Mouse (Mus musculus) heart, postnatal 14 days (tissue): ENCODE data around the gene Ism2. TPM values are rescaled to one million over a fixed set of nuclear protein-coding genes. Genes with fewer than 3 reads are reported as not detected.
"Not testable (repeated sequence)": the region's sequence is repeated elsewhere in the genome, so short reads cannot be mapped to it uniquely, and the experiment has no call there.

Source experiments
- DNase-seq, 2 experiments: peaks; one replicate each; pipeline ENCODE4 v3.0.0; 2021 to 2022
- intact Hi-C: fragments of 180-260 bp; cut with DNase I; formaldehyde crosslinking; loops from one replicate; pipeline ENCODE4 v1.15.1; 2025
- total RNA-seq, 2 experiments: library from RNA; stranded (reverse); gene quantifications; 2 replicates each; pipeline ENCODE4 v1.2.3; 2021

Ism2 gene
- total RNA-seq, 2 experiments from 2014 or later, result 0.15 TPM; not detected in 1

DNA sequence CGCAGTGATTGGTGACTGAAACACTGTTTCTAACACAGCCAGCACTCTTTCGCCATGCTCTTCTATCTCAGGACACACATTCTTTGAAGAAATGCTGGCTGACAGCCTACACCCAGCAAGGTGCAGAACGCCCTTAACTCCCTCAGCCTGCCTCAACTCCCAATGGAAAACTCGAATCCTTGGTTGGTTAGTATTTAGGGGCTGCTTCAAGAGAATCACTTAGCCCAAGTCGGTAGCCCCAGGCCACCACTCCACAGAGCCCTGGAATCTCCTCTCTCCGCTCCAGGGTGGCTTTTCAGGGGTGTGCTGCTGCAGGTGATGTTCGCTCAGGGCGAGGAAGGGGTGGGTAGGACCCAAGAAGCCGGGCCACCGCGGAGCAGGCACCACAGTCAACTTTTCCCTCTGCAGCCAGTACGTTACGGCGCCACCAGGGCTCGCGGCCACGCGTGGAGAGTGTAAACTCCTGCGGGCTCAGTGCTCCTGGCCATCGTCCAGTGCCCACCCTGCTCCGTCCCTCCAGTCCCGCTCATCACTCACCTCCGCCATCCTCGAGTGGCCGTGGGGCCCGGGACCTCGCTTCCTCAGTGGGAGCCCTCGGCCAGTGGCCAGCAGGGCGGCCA lies 358 bp downstream of the Ism2 start:
- intact Hi-C loops, result no loop called here
- DNase-seq, result peak in 1 of 2 experiments; percentile 46

DNA sequence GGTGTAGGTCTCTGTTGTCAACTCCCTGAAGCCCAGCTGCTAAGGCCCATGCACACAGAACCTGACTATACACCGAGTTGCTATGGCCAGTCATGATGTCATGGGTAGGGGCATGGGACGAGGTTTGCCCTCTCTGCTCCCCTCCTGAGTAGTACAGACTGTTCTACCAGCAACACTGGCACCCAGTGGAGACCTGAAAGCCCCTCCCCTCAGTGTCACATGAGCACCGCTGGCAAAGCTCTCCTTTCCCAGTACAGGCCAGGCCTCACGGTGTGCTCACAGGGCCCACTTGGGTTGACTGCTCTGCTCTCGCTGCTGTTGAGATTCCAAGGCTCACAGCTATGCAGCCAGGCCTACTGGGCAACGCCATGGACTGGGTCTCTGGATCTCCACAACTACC lies 5.6 kb downstream of the Ism2 start:
- intact Hi-C loops, result no loop called here
- DNase-seq, result no peak

DNA sequence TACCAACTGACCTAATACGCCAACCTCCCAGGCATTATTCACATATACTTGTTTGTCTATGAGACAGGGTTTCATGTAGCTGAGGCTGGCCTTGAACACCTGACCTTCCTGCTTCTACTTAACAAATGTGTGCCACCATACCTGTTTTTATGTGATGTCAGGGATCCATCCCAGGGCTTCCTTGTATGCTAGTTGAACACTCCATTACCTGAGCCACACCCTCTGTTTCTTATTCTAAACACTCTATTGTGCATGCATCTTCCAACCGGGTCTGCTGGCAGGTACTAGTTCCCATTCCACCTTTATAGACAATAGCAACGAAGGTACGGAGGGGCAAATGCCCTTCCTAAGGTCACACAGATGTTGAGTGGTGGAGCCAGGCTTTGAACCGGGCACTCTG lies 10.4 kb downstream of the Ism2 start:
- intact Hi-C loops, result no loop called here
- DNase-seq, result no peak

DNA sequence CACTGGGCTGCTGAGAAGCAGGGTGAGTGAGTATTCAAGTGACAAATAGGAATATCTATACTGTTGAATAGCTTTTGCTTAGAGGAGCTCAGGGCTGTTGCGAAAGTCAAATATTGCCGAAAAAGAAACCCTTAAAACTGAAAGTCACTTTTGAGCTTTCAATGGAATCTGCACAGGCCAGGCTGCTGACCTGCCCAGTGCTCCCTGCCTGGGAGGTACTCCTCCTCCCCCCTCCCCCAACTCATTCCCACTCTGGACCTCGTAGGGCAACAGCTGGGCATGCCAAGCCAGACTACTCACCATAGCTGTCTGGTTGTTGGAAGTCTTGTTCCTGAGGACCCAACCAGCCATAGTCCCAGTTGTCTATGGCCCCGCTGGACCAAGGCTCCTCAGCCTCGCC lies 14.8 kb downstream of the Ism2 start:
- no peak for DNase-seq
- intact Hi-C loops, result no loop called here

DNA sequence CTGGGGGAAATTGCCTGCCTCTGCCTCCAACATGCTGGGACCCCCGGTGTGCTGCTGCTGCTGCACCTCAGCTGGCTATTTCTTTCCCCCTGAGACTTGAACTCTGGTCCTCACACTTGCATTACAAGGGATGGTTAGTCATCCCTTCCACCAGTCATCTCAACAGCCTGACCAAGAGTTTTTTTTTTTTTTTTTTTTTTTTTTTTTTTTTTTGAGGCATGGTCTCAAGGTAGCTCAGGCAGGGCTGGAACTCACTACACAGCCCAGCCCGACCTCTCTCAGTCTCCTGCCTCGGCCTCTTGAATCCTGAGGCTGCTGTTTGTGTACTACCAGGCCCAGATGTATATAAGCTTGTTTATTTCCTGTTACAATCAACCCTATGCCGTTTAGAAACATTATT lies 15.2 kb downstream of the Ism2 start:
- DNase-seq, result no peak
- intact Hi-C loops, result no loop called here

DNA sequence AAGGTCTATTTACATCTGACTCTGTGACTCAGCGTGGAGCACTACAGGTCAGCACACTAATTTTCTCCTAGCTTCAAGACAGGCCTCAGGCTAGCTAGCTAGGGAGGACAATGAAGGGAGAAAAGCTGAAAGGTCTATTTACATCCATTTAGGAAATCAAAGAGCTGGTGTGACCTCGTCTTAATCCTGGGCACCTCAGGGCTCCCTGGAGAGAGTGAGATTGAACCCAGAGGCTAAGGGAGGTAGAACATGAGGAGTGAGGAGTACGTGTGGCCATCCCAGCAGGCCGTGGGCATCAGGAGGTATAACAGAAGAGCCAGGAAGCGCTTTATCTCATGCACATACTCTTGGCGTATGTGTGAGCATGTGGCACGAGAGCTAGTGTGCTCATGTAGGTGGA lies 15.8 kb downstream of the Ism2 start:
- intact Hi-C loops, result no loop called here
- DNase-seq, result no peak

DNA sequence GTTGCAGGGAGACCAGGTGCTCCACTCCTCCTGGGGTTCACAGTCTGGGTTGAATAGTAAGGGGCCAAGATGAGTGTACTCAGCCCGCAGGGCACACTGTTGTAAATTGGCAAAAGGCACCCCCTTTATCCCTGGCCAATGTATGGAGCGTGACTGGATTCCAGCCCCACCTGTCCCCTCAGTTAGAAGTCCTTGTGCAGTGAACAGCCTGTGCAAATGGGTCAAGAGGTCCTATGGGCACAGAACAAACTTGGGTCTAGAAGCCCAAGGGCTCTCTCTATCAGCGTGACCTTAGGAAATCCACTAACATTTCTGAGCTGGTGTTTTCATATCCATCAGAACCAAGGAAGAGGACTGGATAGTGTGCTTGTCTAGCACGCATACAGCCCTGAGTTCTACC lies 16.8 kb downstream of the Ism2 start:
- DNase-seq, result no peak
- intact Hi-C loops, result no loop called here

DNA sequence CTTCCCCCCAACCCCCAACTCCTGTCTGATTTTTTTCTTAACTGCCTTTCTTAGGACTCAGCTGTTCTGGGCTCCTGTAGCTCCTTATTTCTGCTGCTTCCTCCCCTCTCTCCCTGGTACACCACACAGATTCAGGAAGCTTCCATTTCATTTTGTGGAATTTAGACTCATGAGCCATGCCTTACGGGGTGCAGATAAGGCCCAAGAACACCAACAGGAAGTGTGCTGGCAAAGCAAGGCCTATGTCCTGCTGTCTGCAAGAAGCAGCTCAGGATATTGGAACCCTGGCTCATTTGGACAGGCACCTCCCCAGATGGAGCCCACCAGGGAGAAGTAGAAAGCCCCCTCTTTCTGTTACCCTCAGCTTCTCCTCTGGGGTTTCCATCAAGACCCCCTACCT lies 17.7 kb downstream of the Ism2 start:
- intact Hi-C loops, result no loop called here
- DNase-seq, result no peak

DNA sequence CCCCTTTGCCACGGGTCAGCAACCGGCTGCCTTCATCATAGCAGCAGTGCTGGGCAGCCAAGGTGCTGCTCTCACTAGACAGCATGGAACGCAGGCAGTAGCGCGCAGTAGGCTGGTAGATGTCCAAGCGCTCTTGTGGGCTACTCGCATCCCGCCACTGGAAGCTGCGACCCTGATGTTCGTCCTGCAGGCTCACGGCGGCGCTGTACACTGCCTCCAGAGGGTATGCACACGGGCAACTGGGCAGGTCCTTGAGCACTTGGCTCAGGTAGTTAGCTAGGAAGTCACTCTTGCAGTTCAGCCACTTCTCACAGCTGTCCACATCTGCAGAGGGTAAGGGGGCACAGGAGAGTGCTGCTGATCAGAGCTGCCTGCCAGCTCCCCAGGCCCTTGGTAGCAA lies 19.6 kb downstream of the Ism2 start:
- no peak for DNase-seq

DNA sequence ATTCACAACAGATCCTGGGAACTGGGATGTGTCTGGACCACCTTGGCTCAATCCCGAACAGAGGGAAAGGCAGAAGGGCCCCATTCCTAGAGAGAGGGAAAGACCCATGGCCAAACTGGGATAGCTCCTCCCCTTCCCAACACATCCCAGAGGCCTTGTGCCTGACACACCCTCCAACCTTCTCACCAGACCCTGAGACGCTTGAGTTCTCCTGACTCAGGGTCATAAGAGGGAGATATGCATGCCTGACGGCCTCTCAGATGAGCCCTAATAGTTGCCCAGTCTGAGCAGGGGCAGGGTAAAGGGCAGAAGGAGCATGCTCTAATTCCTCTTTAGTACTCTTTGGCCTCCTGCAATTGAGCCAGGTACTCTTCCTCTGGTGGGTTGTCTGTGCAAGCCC lies 20.2 kb downstream of the Ism2 start:
- DNase-seq, result no peak
- intact Hi-C loops, result no loop called here

More for the DNA sequence above, 19.6 kb downstream of the Ism2 start:
- intact Hi-C loops, result no loop called here

DNA sequence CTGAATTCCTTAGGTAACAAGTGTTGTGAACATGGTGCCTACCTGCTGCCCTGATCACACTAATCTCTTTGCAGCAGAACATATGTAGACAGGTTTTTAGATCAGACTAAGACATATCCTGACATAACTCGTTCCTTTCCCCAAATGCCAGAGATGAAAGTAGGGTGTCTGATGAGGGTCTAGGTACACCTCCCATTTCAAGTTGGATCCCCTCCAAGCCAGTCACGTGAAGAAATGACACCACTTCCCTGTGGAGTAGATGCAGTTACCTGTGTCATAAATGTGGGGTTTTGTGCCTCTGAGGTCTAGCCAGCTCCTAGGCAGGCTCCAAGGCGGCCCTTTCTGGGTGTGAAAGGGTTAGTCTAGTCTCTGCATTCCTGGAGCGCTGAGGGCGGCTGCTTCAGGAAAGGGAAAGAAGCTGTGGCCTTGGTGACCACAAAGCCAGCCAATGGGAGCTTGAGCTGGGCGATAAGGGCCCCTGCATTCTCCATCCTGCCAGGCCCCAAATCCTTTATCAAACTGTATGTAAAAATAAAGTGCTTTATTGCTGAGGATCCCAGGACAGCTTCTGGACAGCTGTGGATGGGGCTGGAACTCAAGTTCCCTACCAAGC lies 21.3 kb downstream of the Ism2 start:
- peak; percentile 9 to 37 for DNase-seq
- intact Hi-C loops, result no loop called here

DNA sequence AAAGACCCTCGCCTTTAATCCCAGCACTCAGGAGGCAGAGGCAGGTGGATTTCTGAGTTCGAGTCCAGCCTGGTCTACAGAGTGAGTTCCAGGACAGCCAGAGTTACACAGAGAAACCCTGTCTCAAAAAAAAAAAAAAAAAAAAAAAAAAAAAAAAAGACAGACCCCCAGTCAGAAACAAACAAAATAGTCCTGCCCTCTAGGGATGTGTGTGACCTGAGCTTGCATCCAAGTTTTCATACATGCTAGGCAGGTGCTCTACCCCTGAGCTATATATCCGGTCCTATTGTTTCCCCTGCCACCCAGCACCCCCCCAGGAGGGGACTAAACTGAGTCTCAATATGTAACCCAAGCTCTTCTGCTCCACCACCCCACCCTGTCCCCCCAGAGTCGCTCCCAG lies 22.3 kb downstream of the Ism2 start:
- DNase-seq, intact Hi-C loops: not testable (repeated sequence)

DNA sequence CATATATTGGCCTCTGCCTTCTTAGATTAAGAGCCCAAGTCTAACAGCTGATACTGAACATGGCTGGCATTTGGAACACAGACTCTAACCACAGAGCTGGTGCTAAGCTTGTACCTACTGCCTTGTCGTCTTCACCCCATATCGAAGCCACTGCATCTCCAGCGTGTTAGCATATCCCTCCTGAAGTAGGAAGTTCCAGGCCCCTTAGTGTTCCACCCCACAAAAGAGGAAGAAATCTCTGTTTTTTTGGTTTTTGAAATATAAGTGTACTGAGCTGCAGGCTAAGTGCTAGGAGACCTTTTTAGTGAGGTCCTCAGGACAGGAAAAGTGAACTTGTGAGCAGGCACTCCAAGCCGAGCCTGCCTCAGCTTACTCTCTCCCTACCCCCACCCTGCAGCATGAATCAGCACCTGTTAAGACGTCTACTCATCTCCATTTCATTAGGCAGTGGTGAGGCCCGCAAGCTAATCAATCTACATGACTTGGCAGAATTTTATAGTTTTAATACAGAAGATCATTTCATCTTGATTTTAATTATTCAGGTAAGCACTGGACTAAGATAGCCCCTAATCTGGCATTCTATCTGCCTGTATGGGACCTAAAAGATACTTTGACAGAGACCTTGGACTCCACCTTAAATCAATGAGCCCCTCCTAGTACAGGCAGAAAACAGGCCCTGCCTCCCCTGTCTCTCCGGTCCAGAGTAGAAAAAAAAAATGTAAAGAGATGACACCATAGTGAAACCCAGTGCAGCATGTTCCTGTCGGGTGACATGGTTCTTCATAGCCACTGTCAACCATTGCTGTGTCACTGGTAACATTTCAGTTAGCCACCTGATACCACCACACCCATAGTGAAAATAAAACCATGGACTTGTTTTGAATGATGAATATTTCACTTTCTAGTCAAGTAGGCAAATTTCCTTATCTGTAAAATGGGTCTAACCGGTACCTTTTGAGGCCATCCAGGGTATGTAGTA lies 24.4 kb downstream of the Ism2 start:
- intact Hi-C loops, result no loop called here

DNA sequence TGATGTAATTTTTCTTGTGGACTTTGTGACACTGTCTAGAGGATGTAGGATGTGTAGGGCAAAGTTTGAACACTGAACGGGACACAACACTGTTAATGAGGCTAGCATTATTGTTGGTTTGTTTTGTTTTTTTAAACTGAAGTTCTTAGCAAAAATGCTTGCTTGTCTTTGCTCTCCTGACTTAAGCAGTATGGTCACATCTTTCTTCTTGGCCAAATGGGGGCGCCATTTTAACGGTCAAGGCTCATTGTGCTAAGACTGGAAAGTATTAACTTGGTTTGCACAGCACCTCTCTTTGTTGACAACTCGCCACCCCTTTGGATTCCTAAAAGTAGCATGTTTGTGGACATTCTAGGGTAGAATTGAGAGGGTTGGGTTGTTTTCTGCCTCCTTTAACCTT lies 31.8 kb downstream of the Ism2 start:
- DNase-seq, result peak in 1 of 2 experiments; percentile 57
- intact Hi-C loops, result loop anchor here (5.0 kb wide), 3 partner anchors 65 to 150 kb away; partner anchors contain the start of genes Gstz1 and Pomt2

More for the DNA sequence above, 24.4 kb downstream of the Ism2 start:
- DNase-seq, result no peak

DNA sequence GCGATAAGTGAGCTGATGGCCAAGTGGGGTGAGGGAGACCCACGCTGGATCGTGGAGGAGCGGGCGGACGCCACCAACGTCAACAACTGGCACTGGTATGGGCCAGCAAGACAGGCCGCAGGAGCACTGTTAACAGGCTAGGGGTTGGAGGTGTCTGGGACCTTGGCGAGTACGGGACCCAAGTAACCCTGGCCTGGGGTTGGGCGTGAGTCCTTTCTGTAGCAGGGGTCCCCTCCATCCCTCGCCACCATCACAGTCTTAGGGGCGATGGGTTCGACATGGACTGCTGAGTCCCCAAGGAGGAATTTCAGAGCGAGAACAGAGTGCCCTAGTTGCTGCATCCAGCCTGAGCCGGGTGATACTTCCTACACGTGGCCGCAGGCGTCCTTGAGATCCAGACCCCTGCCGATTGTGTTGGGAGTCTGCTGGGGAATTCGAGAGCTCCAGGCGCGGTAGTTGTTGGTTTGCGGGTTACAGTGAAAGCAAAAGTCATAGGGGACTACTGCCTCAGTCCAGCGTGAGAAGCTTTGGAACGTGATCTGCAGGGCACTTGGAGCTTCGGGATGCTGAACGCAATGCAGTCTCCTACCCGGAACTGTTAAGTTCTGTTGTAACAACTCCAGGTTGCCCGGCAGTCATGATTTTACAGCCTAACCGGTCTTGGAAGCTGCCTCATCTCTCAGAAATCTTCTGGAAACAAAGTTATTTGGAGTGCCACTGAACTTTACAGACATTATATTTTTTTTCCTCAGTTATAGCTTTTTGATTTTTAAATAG lies 32.5 kb downstream of the Ism2 start:
- intact Hi-C loops, result loop anchor here (5.0 kb wide), 3 partner anchors 65 to 150 kb away; partner anchors contain the start of genes Gstz1 and Pomt2

DNA sequence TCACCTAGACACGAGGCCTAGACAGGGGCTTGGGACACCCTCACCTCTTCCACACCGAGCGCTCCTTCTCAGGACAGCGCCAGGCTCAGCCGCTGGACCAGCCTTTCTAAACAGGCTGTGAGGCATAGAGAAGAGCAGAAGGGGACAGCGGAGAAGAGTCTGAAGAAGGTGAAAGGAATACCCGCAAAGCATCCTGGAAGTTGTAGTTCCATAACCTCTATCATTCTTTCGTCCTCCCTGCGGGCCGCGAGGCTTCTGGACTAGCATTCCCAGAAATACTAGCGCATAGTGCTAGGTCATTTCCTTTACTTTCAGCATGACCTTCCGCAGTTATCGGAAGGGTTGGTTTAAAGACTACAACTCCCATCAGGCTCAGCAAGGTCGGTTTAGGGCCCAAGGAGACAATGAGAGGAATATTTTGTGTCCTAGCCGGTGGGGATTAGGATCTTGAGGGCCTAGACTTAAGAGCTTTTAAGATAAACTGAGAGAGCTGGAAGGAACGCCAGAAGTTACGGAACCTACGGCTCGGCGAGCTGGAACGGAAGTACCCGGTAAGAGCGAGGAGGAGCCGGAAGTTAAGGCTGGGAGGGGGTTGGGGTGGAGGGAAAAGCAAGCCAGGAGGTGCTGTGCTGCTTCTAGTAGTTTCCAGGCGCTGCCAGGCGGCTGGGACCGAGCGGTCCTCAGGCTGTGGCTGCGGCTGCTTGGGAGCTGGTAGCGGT lies 33.2 kb downstream of the Ism2 start, which contains the start of the genes Vipas39 and Ahsa1:
TSS of gene Vipas39 (minus strand) at position 149 of the 719 bp plus-strand sequence.
TSS of gene Ahsa1 (plus strand) at position 372 of the 719 bp plus-strand sequence.
- peak; percentile 78 to 83 for DNase-seq
- intact Hi-C loops, result loop anchor here (5.0 kb wide), 3 partner anchors 66 to 151 kb away; partner anchors contain the start of genes Gstz1 and Pomt2

More for the DNA sequence above, 32.5 kb downstream of the Ism2 start:
- no peak for DNase-seq

DNA sequence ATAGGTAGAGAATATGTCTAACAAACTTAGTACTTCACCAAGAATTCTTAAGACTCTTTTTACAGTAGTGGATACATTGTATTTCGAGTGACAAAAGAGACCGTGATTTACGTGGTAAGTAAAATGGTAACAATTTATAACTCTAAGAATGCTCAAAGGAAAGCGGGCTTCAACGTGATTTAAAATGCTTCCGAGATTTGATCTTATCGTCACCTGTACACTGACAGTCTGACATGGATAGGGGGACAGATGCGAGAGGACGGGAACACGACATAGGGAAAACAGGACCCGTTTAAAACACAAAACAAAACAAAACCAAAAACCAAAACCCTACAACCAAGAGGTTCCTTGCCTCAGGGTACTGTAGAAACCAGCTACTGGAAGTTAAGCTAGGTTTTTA lies 34.1 kb downstream of the Ism2 start:
- intact Hi-C loops, result loop anchor here (5.0 kb wide), 3 partner anchors 67 to 152 kb away; partner anchors contain the start of genes Gstz1 and Pomt2

DNA sequence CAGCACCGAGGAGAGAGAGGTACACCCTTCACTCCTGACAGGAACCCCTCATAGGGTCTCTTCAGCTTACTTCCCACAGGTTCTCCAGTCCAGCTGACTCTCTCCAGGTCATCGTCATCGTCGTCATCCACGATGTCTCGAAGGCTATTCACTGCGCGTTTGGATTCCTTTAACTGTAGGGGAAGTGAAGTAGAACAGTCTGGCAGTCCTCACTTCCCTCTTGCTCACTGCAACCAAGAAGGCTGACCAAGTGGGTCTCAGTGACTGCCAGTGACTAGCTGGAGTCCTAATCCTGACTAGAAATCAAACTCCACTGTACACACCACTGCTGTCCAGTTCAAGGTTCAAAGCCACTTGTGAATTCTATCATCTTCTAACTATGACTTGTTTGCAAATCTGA lies 38.9 kb downstream of the Ism2 start:
- no peak for DNase-seq
- intact Hi-C loops, result no loop called here

More for the DNA sequence above, 34.1 kb downstream of the Ism2 start:
- no peak for DNase-seq

DNA sequence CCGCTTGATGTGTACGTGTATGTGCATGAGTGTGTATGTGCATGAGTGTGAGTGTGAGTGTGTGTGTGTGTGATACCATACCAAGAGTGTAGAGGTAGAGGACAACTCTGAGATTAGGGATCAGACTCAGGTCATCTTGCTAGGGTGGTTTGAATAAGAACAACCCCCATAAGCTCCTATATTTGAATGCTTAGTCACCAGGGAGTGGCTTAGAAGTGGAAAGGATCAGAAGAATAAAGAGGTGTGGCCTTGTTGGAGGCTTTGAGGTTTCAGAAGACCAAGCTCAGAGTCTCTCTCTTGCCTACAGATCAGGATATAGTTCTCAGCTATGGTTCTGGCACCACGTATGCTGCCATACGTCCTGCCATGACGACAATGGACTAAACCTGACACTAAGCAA lies 42.9 kb downstream of the Ism2 start:
- no peak for DNase-seq
- intact Hi-C loops, result no loop called here
